Mouse (Mus musculus) gonadal fat pad, adult 2 months (tissue): ENCODE data around the gene Catsperz. TPM values are rescaled to one million over a fixed set of nuclear protein-coding genes. Genes with fewer than 3 reads are reported as not detected.
"Not testable (repeated sequence)": the region's sequence is repeated elsewhere in the genome, so short reads cannot be mapped to it uniquely, and the experiment has no call there.

Experiments
- DNase-seq: peaks from one replicate; pipeline ENCODE4 v3.0.0-alpha.2; 2012; ENCODE audit warnings: low read depth
- polyA plus RNA-seq: library from polyadenylated mRNA; depleted of rRNA; stranded (reverse); fragments of >200 nt; gene quantifications from 2 replicates; pipeline ENCODE4 v1.2.3, GENCODE M21; 2012; rRNA removed

Catsperz gene
- polyA plus RNA-seq, 1 experiment, result 2.4 TPM

DNA sequence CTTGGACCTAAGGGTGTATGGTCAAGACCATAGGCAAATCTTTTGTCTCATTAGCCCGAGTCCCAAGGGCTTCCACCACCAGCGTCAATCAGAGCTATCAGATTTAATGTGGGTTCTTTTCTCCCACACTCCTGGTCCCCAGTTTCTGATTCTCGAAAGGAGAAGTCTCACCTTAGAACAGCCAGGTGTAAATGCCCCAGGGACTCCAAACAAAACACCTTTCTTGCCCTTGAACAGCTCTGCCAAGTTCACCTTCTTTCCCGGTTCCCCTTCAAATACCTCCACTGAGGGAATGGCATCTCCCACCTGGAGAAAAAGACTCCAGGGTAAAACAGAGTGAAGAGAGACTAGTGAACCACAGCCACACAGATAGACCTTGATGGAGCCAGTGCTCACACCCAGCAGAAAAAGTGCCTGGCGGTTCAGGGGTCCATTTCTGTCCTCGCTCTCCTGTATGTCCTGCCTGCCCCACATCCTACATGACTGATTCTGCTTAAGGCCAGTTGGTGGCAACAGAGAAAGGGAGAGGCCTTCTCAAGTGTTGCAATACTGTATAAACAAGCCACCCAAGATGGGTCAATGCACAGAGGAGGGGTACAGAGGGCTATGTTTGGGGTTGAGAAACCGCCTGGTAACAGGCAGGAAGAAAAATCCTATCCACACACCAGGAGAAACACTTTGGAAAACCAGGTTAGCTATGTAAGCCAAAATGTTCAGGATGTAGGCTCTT, 17.2 kb downstream of the Catsperz start:
- no peak for DNase-seq

DNA sequence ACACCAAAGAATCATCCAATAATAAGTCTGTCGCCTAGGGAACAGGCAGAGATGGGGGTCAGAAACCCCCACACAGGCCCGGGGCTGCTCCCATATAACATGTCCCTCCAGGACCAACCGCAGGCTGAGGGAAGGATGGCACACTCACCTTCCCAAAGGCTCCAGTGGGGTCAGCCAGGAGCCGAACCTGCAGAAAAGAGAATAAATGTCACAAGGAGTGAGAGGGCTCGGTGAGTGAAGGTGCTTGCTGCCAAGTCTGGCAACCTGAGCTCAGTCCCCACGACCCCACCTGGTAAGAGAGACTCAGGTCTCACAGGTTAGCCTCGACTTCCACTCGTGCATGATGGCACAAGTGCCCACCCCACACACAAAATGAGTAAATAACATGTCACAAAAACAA, 18.1 kb downstream of the Catsperz start:
- DNase-seq, result no peak

DNA sequence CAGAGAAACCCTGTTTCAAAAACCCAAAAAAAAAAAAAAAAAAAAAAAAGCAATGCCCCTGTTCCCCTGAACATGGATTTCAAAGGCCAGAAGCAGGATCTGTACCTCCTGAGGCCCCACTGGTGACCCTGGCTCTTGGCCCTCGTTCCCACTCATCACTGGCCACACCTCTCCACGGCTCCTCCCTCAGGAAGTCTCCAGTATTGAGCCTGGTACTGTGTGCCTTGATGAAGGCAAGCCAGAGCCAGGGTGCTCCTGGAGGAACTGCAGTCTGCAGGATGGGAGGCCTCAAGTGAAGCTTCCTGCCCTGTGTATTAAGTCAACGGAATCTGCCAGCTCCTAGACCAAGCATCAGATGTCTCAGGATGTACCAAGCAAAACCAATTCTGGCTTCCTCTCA, 19.0 kb downstream of the Catsperz start:
- no peak for DNase-seq

DNA sequence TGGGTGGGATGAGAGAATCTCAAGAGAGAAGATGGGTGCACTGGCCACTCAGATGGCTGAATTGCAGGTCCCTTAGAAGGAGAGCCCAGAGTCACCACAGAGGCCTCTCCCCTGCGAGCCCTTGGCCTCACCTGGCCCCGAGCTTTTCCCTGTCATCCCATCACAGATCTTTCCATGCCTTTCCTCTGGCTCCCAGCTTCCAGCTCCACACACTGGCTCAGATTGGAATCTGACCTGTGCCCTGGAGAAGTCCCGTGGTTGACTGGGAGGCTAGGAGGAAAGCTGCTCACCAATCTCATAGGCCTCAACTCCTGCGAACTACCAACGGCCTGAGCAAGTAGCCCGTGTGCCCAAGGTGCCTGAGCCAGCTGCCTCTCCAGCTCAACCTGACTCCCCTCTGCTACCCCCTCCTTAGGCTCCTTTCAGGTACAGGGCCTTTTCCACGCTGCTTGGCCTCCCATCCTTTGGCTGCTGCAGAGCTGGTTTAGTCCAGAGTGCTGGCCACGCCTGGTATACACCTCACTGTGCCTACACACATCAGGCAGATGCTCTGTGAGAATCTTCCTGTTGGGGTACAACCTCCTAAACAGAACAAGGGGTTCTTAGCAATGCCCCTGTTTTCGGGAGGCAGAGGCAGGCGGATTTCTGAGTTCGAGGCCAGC, 19.6 kb downstream of the Catsperz start:
- DNase-seq, result no peak

DNA sequence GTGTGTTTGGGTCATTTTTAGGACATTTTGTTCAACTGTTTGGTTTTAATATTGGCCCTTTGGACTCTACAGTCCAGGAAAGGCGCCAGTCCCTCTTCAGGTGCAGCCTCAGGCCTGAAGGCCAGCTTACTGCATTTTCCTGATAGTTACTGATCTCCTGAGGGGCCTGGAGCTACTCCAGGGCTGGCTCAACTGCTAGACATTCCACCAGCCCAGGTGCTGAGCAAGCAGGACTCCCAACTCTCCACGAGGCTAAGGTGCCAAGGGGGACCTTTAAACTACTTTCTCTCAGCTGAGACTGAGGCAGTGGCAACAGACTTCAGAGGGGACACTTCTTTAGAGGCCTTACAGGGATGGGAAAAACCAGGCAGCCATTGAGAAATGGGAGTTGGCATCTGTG, 20.3 kb downstream of the Catsperz start:
- DNase-seq, result no peak

DNA sequence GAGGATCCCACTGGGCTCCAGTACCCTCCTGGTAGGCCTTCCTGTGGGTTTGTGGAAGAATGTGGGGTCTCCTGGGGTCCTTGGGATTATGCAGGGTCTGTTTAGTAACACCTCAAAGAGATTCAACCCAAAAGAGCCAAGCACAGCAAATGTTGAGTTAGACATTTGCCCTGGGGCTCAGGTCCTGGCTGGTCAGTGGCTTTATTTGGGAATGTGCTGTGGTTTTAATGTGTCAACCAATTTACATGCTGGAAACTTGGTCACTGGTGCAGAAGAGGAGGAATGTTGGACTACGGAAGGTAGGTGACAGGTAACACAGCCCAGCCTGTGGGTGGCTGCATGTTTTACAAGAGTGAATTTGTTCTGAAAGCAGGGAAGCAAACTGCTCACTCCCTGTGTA, 22.1 kb downstream of the Catsperz start:
- DNase-seq, result no peak

DNA sequence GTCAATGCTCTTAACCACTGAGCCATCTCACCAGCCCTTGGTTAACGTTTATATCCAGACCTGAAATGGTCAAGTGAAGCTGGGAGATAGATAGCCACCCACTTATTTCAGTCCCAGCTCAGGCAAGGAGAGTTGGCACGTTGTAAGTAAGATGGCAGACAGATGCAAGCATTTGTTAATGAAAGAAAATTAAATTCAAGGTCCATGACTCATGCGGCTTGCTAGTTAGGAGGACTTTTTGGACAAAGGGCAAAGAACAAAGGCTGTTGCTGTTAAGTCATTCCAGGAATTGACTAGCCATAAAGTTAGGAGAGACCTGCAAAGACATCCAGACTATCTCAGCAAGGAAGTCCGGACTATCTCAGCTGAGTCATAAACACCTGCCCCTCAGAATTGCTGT, 25.5 kb downstream of the Catsperz start:
- no peak for DNase-seq

DNA sequence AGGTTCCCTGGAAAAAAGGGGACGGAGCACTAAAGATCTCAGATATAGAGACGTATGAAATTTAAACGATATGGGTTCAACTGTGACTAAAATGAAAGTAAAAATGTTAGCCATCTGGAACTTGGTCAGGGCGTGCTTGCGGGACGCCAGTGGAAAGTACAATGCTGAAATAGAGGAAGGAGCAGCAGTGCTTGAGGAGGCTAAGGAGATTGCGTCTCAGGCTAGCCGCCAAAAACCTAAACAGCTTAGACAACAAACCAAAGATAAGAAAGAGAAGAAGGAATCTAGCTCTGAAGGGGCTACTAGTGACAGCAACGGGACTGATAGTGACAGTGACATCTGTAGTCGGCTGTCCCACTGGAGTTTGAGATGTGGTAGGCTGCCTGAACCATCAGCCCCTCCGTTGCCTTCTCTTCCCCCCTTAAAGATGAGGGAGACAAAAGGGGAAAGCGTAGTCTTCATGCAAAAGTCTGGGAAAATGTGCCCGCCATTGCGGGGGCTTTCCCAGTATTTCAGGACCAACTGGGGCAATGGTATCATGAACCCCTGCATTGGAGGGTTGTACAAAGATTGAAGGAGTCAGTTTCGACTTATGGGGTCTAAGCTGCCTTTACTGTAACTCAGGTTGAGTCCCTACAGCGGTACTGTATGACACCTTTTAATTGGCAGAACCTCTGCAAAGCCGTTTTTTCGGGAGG, 29.4 kb downstream of the Catsperz start:
- DNase-seq, result not testable (repeated sequence)

DNA sequence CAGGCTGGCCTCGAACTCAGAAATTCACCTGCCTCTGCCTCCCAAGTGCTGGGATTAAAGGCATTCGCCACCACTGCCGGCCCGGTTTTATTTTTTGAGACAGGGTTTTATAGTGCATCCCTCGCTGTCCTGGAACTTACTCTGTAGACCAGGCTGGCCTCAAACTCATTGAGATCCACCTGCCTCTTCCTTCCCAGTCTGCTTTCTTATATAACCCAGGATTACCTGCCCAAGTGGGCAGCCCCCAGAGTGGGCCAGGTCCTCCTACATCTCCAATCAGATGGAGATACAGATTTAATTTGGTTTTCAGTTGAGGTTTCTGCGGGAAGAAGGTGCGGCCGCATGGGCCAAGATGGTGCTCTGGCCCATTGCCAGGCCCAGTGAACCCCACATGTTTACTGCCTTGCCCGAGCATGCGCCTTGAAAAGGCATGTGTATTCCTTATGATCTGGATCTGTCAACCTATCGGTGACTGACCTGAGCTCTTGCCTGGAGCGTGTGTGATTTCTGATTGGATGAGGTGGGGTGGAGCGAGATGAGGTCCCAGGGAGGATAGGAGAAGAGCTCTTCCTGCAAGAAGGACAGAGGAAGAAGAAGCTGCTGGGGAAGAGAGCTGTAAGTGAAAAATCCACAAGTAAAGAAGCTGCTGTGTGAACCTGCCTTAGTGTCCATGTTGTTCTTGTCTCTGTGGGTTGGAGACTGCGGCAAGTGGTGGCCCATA, 31.3 kb downstream of the Catsperz start:
- no peak for DNase-seq

DNA sequence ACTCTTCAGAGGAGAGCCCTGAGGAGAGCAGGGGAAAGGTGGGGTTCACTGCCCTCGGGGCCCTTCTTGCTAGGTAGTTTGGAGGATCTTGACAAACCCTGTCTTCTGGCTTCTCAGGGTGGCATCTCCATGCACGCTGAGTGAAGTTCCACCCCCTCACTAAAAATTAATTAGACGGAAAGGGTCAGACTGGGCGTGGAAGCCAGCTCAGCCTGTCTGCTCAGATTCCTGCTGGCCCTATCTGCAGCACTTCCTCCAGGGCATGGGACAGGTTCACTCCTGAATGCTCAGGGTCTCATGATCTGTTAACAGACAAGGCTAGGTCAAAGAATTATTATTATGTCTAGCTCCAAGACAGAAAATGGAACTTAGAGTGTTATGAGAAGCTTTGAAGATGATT, 32.7 kb downstream of the Catsperz start:
- DNase-seq, result no peak

DNA sequence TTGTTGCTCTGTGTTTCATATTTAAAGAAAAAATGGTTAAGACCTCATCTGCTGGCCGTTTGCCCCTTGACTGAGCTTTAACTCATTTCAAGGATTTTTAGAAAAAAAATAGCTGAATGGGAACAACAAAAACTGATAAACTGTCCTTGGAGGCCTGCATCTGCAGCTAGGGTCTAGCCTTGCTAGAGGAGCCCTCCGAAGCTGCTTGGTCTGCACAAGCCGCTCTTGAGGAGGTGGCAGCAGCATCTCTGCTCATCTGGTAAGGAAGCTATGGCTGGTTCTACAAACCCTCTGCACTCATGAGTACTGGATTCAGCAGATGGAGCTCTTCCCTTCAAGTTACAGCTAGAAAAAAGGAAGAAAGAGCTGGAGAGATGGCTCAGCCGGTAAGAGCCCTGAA, 47.2 kb downstream of the Catsperz start:
- no peak for DNase-seq

DNA sequence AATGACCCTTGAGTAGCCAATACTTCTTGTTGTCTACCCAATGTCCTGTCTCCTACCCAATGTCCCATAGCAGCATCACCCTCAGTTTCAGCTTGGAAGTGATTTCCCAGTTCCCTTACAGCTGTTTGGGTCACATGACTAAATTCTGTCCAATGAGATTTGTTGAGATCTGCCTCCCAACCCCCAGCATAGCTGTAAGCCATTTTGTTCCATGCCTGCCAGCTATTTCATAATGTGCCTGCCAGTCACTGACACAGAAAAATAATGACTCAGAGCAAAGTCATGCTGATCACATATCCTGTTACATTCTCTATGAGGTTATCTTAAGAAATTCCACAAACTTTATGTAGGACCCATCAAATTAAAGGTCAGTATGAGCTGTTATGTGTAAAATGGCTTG, 48.4 kb downstream of the Catsperz start:
- no peak for DNase-seq

DNA sequence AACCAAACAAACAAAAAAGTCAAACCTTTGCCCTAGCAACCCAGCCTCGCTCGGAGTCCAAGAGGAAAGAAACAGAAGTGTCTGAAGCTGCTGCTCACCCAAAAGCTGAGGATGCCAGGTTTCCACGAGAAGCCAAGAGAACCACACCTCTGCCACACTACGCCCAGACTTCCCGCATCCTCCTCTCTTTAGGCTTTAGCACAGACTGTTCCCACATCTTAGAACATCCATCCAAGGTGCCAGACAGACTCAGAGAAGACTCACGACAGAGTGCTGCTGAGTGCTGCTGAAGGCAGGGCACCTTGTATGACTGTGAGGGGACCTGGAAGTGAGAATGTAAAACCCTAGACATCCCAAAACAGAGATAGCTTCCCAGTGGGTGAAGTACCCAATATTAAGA, 49.3 kb downstream of the Catsperz start:
- DNase-seq, result no peak

DNA sequence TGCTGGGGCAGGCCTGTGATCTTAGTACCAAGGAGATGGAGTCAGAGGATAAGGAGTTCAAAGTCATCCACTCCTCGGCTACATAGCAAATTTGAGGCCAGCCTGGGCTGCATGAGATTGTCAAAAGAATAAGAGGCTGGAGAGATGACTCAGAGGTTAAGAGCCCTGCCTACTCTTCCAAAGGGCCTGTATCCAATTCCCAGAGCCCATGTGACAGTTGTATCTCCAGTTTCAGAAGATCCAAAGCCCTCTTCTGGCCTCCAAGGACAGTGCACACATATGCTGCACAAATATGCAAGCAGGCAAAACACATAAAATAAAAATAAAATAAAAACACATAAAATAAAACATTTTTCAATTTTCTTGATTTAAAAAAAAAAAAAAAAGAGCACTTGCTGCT, 50.9 kb downstream of the Catsperz start:
- no peak for DNase-seq

DNA sequence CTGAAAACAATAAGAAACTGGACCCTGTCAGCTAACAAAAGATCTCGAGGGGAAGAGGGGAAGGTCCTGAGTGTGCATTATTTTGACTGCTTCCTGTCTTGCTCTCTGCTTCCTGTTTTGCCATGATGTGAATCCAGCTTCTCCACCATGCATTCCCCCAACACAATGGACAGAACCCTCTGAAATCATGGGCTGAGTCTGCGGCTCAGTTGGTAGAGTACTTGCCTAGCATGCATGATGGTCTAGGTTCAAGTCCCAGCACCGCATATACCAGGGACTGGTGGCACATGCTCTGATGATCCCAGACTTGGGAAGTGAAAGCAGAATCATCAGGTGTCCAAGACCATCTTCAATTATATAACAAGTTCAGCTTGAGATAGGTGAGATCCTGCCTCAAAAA, 52.5 kb downstream of the Catsperz start:
- DNase-seq, result no peak

Other genes starting within 250 kb of the Catsperz start
- gene Rps6ka4, start 84.7 kb downstream of the Catsperz start, polyA plus RNA-seq, result 28.2 and 32.0 TPM in 2 replicates
- 2.9 and 3.1 TPM in 2 replicates for gene Ccdc88b, start 67.2 kb downstream of the Catsperz start, polyA plus RNA-seq
- 101 and 122 TPM in 2 replicates for gene Trmt112, start 15.7 kb downstream of the Catsperz start, polyA plus RNA-seq
- gene Prdx5, start 15.3 kb downstream of the Catsperz start, polyA plus RNA-seq, result 231 and 263 TPM in 2 replicates
- 40.7 and 50.4 TPM in 2 replicates for gene Esrra, start 3.6 kb downstream of the Catsperz start, polyA plus RNA-seq
- gene Kcnk4, start 9.1 kb upstream of the Catsperz start, polyA plus RNA-seq, result 0.08 and 0.15 TPM in 2 replicates
- gene Bad, start 16.5 kb upstream of the Catsperz start, polyA plus RNA-seq, result 60.1 and 82.0 TPM in 2 replicates
- 85.1 and 89.1 TPM in 2 replicates for gene Gpr137, start 17.1 kb upstream of the Catsperz start, polyA plus RNA-seq
- gene Ppp1r14b, start 49.6 kb upstream of the Catsperz start, polyA plus RNA-seq, result 69.4 and 78.5 TPM in 2 replicates
- gene Plcb3, start 51.1 kb upstream of the Catsperz start, polyA plus RNA-seq, result 63.4 and 74.5 TPM in 2 replicates
- 80.5 and 126 TPM in 2 replicates for gene Fkbp2, start 55.1 kb upstream of the Catsperz start, polyA plus RNA-seq
- gene Vegfb, start 62.3 kb upstream of the Catsperz start, polyA plus RNA-seq, result 62.4 and 80.9 TPM in 2 replicates
- 65.3 and 68.7 TPM in 2 replicates for gene Dnajc4, start 67.2 kb upstream of the Catsperz start, polyA plus RNA-seq
- gene Nudt22, start 70.7 kb upstream of the Catsperz start, polyA plus RNA-seq, result 45.2 and 46.9 TPM in 2 replicates
- gene Trpt1, start 70.8 kb upstream of the Catsperz start, polyA plus RNA-seq, result 18.6 and 21.1 TPM in 2 replicates
- gene Fermt3, start 94.1 kb upstream of the Catsperz start, polyA plus RNA-seq, result 10.3 and 11.8 TPM in 2 replicates
- gene Stip1, start 114.6 kb upstream of the Catsperz start, polyA plus RNA-seq, result 42.0 and 46.0 TPM in 2 replicates
- gene Macrod1, start 131.4 kb upstream of the Catsperz start, polyA plus RNA-seq, result 29.9 and 42.2 TPM in 2 replicates
- gene Flrt1, start 180.3 kb upstream of the Catsperz start, polyA plus RNA-seq, result 0.51 and 0.91 TPM in 2 replicates